19 mouse cellular contexts compared by ENCODE assay signal in the genomic region with DNA sequence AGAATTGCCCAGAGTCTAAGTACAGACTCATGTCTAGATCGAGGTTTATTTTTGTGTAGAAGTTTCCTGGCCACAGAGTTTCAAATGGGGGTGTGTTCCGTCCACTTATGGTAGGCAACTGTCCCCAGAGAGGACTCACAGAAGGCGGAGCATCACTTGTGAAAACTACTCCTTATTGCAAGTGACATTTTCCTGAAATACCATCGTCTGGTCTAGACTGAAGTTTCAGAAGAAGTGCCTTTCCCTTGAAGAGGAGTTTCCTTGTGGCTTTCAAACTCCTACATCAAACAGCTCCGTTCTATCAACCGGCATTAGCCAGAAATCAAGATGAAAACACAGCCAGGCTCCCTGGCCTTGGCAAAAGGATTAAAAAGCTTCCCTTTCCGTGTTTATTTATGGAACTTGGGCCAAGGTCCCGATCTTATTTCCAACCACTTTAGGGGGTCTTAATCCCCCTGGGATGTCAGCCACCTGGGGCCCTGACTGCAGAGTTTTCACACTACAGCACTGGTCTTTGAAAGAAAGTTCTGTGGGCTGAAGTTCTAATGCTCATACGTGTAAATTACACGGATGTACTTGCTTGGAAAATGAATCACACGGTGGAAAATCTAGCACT.
DNase-seq lines count a peak whose midpoint lies in the region; ATAC-seq and TF ChIP-seq lines count a peak whose summit lies in the region.
"Had no signal": no experiment of that assay in that cellular context is flagged by ENCODE, and none has a peak within 500 bp of the region (broad histone marks: within the 10 kb centered on the region; RNA-seq: fewer than 3 reads in every experiment).

No protein-coding gene starts in this region.

- H3K4me1 ChIP-seq in heart, embryonic 13.5 days: peaks cover 38% of the 10 kb centered on the region
- 0 out of 2 replicates have a peak, but pooled peaks cover 10% of the 10 kb centered on the region for H3K4me1 ChIP-seq in neural tube, embryonic 15.5 days
- H3K4me1 ChIP-seq: liver, embryonic 15.5 days had no signal

- H3K4me2 ChIP-seq in heart, embryonic 13.5 days: no peak overlapping the region
- no peak overlapping the region for H3K4me2 ChIP-seq in neural tube, embryonic 15.5 days
- H3K4me2 ChIP-seq: forebrain, embryonic 13.5 days; liver, embryonic 15.5 days; midbrain, embryonic 11.5 days had no signal

- no peaks in the 10 kb centered on the region for H3K9me3 ChIP-seq in heart, embryonic 13.5 days
- H3K9me3 ChIP-seq in neural tube, embryonic 15.5 days (replicated peaks): no peaks in the 10 kb centered on the region
- H3K9me3 ChIP-seq: forebrain, embryonic 13.5 days; liver, embryonic 15.5 days had no signal

- DNase-seq in heart, adult 9 months (ENCODE audit: low spot score in 2 of 2): no peak
- no peak for DNase-seq in layer of hippocampus, adult 2 months (ENCODE audit: low spot score in 2 of 2)
- DNase-seq in layer of hippocampus, postnatal 10 days (ENCODE audit: low spot score in 2 of 2): no peak
- no peak for DNase-seq in neural tube, embryonic 10.5 days (ENCODE audit: extremely low spot score, low spot score)
- DNase-seq in urinary bladder, adult 18-20 months (ENCODE audit: low spot score in 2 of 2): no peak
- DNase-seq: adrenal gland, postnatal 36 days; cerebellum, adult 11-12 months; cerebellum, postnatal 25 days; gastrocnemius, postnatal 10 days; heart, adult 18-20 months; thymus, postnatal 36 days had no signal

- ATAC-seq in heart, embryonic 13.5 days (ENCODE audit: extremely low read depth, insufficient number of reproducible peaks, low FRiP score, low TSS enrichment): no peak
- ATAC-seq in neural tube, embryonic 15.5 days (ENCODE audit: low FRiP score): no peak
- ATAC-seq: forebrain, embryonic 13.5 days; hindbrain, embryonic 16.5 days; intestine, embryonic 16.5 days had no signal

- H3K36me3 ChIP-seq in heart, embryonic 13.5 days: peaks cover 34% of the 10 kb centered on the region
- H3K36me3 ChIP-seq in neural tube, embryonic 15.5 days: peaks cover 4% of the 10 kb centered on the region; the same call in 1 of the 2 replicates
- H3K36me3 ChIP-seq: liver, embryonic 15.5 days had no signal

- no peak overlapping the region for H3K4me3 ChIP-seq in heart, embryonic 13.5 days
- no peak overlapping the region for H3K4me3 ChIP-seq in layer of hippocampus, adult 2 months
- H3K4me3 ChIP-seq in neural tube, embryonic 15.5 days (replicated peaks): no peak overlapping the region
- H3K4me3 ChIP-seq: erythroblast, embryonic 14.5 days; forebrain, embryonic 13.5 days; liver, embryonic 15.5 days had no signal

- no peaks in the 10 kb centered on the region for H3K27me3 ChIP-seq in heart, embryonic 13.5 days (replicated peaks)
- H3K27me3 ChIP-seq in neural tube, embryonic 15.5 days (replicated peaks): no peaks in the 10 kb centered on the region
- H3K27me3 ChIP-seq: forebrain, embryonic 13.5 days; liver, embryonic 15.5 days had no signal

- TF ChIP-seq CTCF in layer of hippocampus, adult 2 months (conservative IDR thresholded peaks at IDR 0.05): no peak

- WGBS in heart, embryonic 13.5 days: 58% methylated on average over 11 of the region's 11 CpGs
- 82% methylated on average over 11 of the region's 11 CpGs for WGBS in neural tube, embryonic 15.5 days

- 0 out of 2 replicates have a peak overlapping the region, but pooled peaks have one; percentile 28 for H3K9ac ChIP-seq in heart, embryonic 13.5 days
- no peak overlapping the region for H3K9ac ChIP-seq in neural tube, embryonic 15.5 days (replicated peaks)
- H3K9ac ChIP-seq: forebrain, embryonic 13.5 days; liver, embryonic 15.5 days had no signal

- peak overlapping the region; percentile 61 for H3K27ac ChIP-seq in heart, embryonic 13.5 days (replicated peaks)
- peak overlapping the region; percentile 43; the same call in 1 of the 2 replicates for H3K27ac ChIP-seq in layer of hippocampus, adult 2 months
- 0 out of 2 replicates have a peak overlapping the region, but pooled peaks have one; percentile 23 for H3K27ac ChIP-seq in neural tube, embryonic 15.5 days (replicated peaks)
- H3K27ac ChIP-seq: forebrain, embryonic 13.5 days; liver, embryonic 15.5 days had no signal
